Mouse (Mus musculus): Measurements from ENCODE around the gene Tbrg1.

DNA sequence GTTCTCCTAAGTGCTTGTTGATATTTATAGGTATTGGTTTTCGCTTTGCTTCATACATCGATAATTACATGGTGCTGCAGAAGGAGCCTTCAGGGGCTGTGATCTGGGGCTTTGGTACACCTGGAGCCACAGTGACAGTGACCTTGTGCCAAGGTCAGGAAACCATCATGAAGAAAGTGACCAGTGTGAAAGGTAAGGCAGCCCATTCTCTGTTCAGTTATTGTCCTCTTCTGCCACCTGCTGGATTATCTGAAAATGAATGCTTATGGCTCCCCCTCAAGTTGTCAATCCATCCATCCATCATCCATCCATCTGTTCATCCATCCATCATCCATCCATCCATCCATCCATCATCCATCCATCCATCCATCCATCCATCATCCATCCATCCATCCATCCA is 40.3 kb downstream of the Tbrg1 start:
- no peak for TF ChIP-seq GATA1 (IDR thresholded peaks at IDR 0.05; ENCODE audit: borderline replicate concordance, low read length)
- TF ChIP-seq FLI1 (IDR thresholded peaks at IDR 0.05; ENCODE audit: low read length), result no peak
